Mouse (Mus musculus) testis, adult 2 months (tissue): ENCODE data around the gene Agap1.

ENCODE experiments used
- CTCF ChIP-seq: fragments of 200-500 bp; IDR thresholded peaks from 2 replicates; pipeline ENCODE4 v1.5.1; 2012; ENCODE audit warnings: low read depth, mild to moderate bottlenecking, inconsistent platforms, low read length, moderate library complexity; ENCODE audit not compliant: control insufficient read depth, insufficient read depth, insufficient replicate concordance
- POLR2A ChIP-seq: fragments of 200-500 bp; IDR thresholded peaks from 2 replicates; pipeline ENCODE4 v1.6.1; 2012; ENCODE audit warnings: low read depth, mild to moderate bottlenecking, inconsistent platforms, low read length, moderate library complexity; ENCODE audit not compliant: control insufficient read depth

- TF ChIP-seq CTCF: no peak
- no peak for TF ChIP-seq POLR2A
These were observed 25.9 kb upstream of the Agap1 start for GRCm38 (mm10) chr1:89428671-89429070.
